Mouse (Mus musculus): ENCODE data around the gene Tmtc1. TPM values are rescaled to one million over a fixed set of nuclear protein-coding genes. Genes with fewer than 3 reads are reported as not detected.

Tmtc1 gene
- polyA plus RNA-seq, 1 experiment from 2014 or later, result 1.7 TPM

DNA sequence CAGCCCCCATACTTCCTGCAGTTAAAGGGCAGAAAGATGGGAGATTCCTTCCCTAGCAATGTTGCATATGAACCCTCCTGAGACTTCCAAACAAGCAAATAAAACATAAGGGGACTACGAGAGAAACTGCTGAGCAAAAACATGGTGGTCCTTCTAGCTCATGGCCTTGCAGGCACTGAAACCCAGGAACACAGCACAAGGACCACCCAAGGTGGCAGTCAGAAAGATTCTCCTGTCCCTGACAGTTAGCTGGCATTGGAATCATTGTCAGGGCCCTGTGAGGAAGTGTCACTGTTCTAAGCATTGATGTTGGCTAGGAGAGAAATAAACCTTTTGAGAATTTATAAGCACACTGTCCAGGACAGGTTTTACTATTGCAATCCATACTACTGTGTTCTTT is 56.2 kb downstream of the Tmtc1 start:
- H3K27me3 ChIP-seq, result no peaks in the 10 kb centered on the region
- H3K9ac ChIP-seq, result no peak overlapping the region
- ATAC-seq (ENCODE audit: low FRiP score), result no peak
- H3K36me3 ChIP-seq (replicated peaks), result no peaks in the 10 kb centered on the region
- H3K27ac ChIP-seq, result no peak overlapping the region
- no peak overlapping the region for H3K4me2 ChIP-seq
- no peaks in the 10 kb centered on the region for H3K9me3 ChIP-seq
- 82% methylated on average over 1 of the region's 1 CpGs for WGBS
- peaks cover 20% of the 10 kb centered on the region for H3K4me1 ChIP-seq
- no peak overlapping the region for H3K4me3 ChIP-seq (replicated peaks)

GRCm38 (mm10) chr6:148384111-148384895 is 59.9 kb downstream of the Tmtc1 start:
- WGBS, result 80% methylated on average over 6 of the region's 6 CpGs

DNA sequence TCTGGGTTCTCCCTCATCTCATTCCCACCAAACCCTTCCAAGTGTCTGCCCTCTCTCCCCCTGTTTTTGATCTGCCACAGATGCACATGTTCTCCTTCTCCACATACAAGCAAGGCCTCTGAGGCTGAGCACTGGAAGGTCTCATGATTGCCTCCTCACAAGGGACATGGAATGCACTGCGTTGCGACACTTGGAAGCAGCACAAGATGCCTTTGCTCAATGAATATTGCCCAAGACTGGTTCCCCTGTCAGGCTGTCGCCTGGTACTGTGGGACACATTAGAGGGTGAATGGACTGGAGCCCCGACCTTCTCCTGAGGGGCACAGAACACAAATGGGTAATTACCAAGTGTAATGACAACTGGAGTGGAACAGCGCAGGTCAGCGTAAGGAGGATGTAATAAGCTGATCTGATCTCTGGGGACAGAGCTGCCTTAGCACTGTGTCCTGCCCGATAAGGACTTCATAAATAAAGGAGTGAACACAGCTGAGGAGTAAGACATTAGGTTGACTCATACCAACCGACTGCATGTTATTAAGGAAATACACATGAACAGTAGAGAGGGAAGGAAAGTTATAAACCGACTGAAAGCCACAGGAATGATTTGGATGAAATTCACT is 62.9 kb downstream of the Tmtc1 start:
- Histone ChIP-seq H3K4me3 (replicated peaks) (no peak overlapping the region), H3K9me3 (no peaks in the 10 kb centered on the region), H3K4me1 (no peaks in the 10 kb centered on the region; the same call in 1 of the 2 replicates), H3K27ac (no peak overlapping the region), H3K9ac (no peak overlapping the region), H3K27me3 (no peaks in the 10 kb centered on the region), H3K4me2 (no peak overlapping the region), H3K36me3 (replicated peaks) (no peaks in the 10 kb centered on the region)
- 85% methylated on average over 9 of the region's 9 CpGs for WGBS
- no peak for ATAC-seq (ENCODE audit: low FRiP score)

More at GRCm38 (mm10) chr6:148384111-148384895, 59.9 kb downstream of the Tmtc1 start:
- Histone ChIP-seq H3K9me3 (no peaks in the 10 kb centered on the region), H3K27me3 (no peaks in the 10 kb centered on the region), H3K36me3 (replicated peaks) (no peaks in the 10 kb centered on the region), H3K4me3 (replicated peaks) (no peak overlapping the region), H3K4me1 (no peaks in the 10 kb centered on the region; the same call in 1 of the 2 replicates), H3K27ac (no peak overlapping the region), H3K4me2 (no peak overlapping the region), H3K9ac (no peak overlapping the region)
- no peak for ATAC-seq (ENCODE audit: low FRiP score)

GRCm38 (mm10) chr6:148375618-148376209 is 68.5 kb downstream of the Tmtc1 start:
- H3K27ac ChIP-seq, result no peak overlapping the region
- H3K4me3 ChIP-seq (replicated peaks), result no peak overlapping the region
- H3K4me2 ChIP-seq, result no peak overlapping the region
- no peaks in the 10 kb centered on the region for H3K4me1 ChIP-seq
- no peaks in the 10 kb centered on the region for H3K36me3 ChIP-seq (replicated peaks)
- H3K9ac ChIP-seq, result no peak overlapping the region
- ATAC-seq (ENCODE audit: low FRiP score), result no peak
- no peaks in the 10 kb centered on the region for H3K27me3 ChIP-seq
- no peaks in the 10 kb centered on the region for H3K9me3 ChIP-seq
- 39% methylated on average over 3 of the region's 3 CpGs for WGBS

DNA sequence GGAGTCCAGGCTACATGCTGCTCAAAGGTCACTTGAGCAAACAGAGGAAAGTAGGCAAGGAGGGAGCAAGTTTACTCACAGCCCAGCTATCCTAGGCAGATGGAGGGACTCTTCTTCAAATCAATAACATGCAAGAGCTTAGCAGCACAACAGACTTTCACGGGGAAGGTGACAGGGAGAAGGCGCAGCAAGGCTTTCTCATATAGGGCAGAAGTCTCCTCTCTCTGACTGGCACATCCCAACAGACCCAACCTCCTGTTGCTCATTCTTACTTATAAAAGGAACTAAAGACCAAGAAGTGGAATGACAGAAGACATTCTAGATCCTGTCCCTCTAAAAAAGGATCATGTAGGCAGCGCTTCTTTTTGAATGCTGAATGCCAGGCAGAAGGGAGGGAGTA is 69.2 kb downstream of the Tmtc1 start:
- H3K9ac ChIP-seq, result no peak overlapping the region
- no peaks in the 10 kb centered on the region for H3K9me3 ChIP-seq
- H3K27me3 ChIP-seq, result no peaks in the 10 kb centered on the region
- ATAC-seq (ENCODE audit: low FRiP score), result no peak
- 80% methylated on average over 3 of the region's 3 CpGs for WGBS
- no peaks in the 10 kb centered on the region for H3K36me3 ChIP-seq (replicated peaks)
- no peak overlapping the region for H3K4me3 ChIP-seq (replicated peaks)
- no peak overlapping the region for H3K4me2 ChIP-seq
- no peaks in the 10 kb centered on the region for H3K4me1 ChIP-seq
- no peak overlapping the region for H3K27ac ChIP-seq

- H3K4me3 ChIP-seq (replicated peaks), result no peak overlapping the region
- H3K36me3 ChIP-seq (replicated peaks), result no peaks in the 10 kb centered on the region
- ATAC-seq (ENCODE audit: low FRiP score), result no peak
- no peak overlapping the region for H3K4me2 ChIP-seq
- H3K9ac ChIP-seq, result no peak overlapping the region
- H3K4me1 ChIP-seq, result no peaks in the 10 kb centered on the region
- 83% methylated on average over 2 of the region's 2 CpGs for WGBS
- H3K9me3 ChIP-seq, result no peaks in the 10 kb centered on the region
- no peaks in the 10 kb centered on the region for H3K27me3 ChIP-seq
- no peak overlapping the region for H3K27ac ChIP-seq
These were observed 70.7 kb downstream of the Tmtc1 start for GRCm38 (mm10) chr6:148373444-148373843.

- Histone ChIP-seq H3K9ac (no peak overlapping the region), H3K27me3 (no peaks in the 10 kb centered on the region), H3K4me2 (no peak overlapping the region), H3K36me3 (replicated peaks) (no peaks in the 10 kb centered on the region), H3K27ac (no peak overlapping the region), H3K9me3 (no peaks in the 10 kb centered on the region), H3K4me3 (replicated peaks) (no peak overlapping the region), H3K4me1 (peaks cover 6% of the 10 kb centered on the region; the same call in 1 of the 2 replicates)
- no peak for ATAC-seq (ENCODE audit: low FRiP score)
These were observed 73.0 kb downstream of the Tmtc1 start for GRCm38 (mm10) chr6:148371223-148371622.

- H3K27ac ChIP-seq, result no peak overlapping the region
These were observed 77.1 kb downstream of the Tmtc1 start for GRCm38 (mm10) chr6:148367094-148367539.

GRCm38 (mm10) chr6:148366629-148367028 is 77.6 kb downstream of the Tmtc1 start:
- no peak overlapping the region for H3K4me2 ChIP-seq
- no peak overlapping the region for H3K27ac ChIP-seq
- no peak overlapping the region for H3K9ac ChIP-seq
- H3K4me3 ChIP-seq (replicated peaks), result no peak overlapping the region
- H3K9me3 ChIP-seq, result no peaks in the 10 kb centered on the region
- H3K36me3 ChIP-seq (replicated peaks), result no peaks in the 10 kb centered on the region
- no peaks in the 10 kb centered on the region for H3K27me3 ChIP-seq
- peaks cover 6% of the 10 kb centered on the region; the same call in 1 of the 2 replicates for H3K4me1 ChIP-seq
- ATAC-seq (ENCODE audit: low FRiP score), result no peak
- 97% methylated on average over 1 of the region's 1 CpGs for WGBS

More at GRCm38 (mm10) chr6:148367094-148367539, 77.1 kb downstream of the Tmtc1 start:
- 20% methylated on average over 4 of the region's 4 CpGs for WGBS
- H3K4me1 ChIP-seq, result peaks cover 6% of the 10 kb centered on the region; the same call in 1 of the 2 replicates
- H3K27me3 ChIP-seq, result no peaks in the 10 kb centered on the region
- no peaks in the 10 kb centered on the region for H3K36me3 ChIP-seq (replicated peaks)
- no peak overlapping the region for H3K4me2 ChIP-seq
- H3K4me3 ChIP-seq (replicated peaks), result no peak overlapping the region
- no peak for ATAC-seq (ENCODE audit: low FRiP score)
- no peaks in the 10 kb centered on the region for H3K9me3 ChIP-seq
- no peak overlapping the region for H3K9ac ChIP-seq

DNA sequence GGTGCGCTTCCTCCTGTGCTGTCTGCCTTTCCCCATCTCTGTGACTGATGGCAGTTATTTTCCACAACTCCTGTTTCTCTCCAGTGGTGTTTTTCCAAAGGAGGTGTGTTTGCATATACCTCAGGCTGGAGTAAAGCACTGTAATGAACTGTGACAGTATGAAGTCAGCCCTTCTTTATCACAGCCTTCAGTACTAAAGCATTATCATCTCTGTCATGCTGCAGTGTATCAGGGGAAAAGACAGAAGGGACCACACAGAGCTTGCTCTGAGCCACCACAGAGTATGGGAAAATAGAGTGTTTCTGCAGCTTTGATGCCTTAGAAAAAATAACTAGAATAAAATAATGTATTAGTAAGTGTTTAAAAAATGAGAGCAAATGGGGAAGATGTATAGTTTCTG is 81.0 kb downstream of the Tmtc1 start:
- Histone ChIP-seq H3K4me2 (no peak overlapping the region), H3K27me3 (no peaks in the 10 kb centered on the region), H3K9ac (no peak overlapping the region), H3K36me3 (replicated peaks) (no peaks in the 10 kb centered on the region), H3K9me3 (no peaks in the 10 kb centered on the region), H3K4me1 (peaks cover 13% of the 10 kb centered on the region), H3K27ac (no peak overlapping the region), H3K4me3 (replicated peaks) (no peak overlapping the region)
- 82% methylated on average over 1 of the region's 1 CpGs for WGBS
- no peak for ATAC-seq (ENCODE audit: low FRiP score)

DNA sequence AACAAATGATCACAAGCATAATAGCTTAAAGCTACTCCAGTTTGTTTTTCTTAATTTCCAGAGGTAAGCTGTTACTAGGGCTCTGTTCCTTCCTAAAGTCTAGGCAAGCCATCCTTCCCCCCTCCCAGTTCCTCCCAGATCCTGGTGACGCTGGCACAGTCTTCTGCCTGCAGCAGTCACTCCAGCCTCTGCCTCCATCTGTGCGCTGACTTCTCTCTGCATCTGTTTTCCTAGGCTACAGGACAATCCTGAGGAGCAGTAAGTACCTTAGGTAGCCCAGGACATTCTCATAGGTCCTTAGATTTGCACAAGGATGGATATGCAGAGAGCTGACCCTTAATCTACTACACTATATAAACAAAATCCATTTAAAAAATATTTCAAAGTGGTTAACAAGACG is 81.7 kb downstream of the Tmtc1 start:
- Histone ChIP-seq H3K4me2 (no peak overlapping the region), H3K9ac (no peak overlapping the region), H3K36me3 (replicated peaks) (no peaks in the 10 kb centered on the region), H3K4me3 (replicated peaks) (no peak overlapping the region), H3K4me1 (peaks cover 13% of the 10 kb centered on the region), H3K27me3 (no peaks in the 10 kb centered on the region), H3K27ac (no peak overlapping the region), H3K9me3 (no peaks in the 10 kb centered on the region)
- WGBS, result 59% methylated on average over 3 of the region's 3 CpGs
- no peak for ATAC-seq (ENCODE audit: low FRiP score)

- peaks cover 8% of the 10 kb centered on the region for H3K4me1 ChIP-seq
- ATAC-seq (ENCODE audit: low FRiP score), result no peak
- H3K9me3 ChIP-seq, result 0 out of 2 replicates have a peak, but pooled peaks cover 7% of the 10 kb centered on the region
- peak overlapping the region; percentile 66; the same call in 1 of the 2 replicates for H3K27ac ChIP-seq
- H3K27me3 ChIP-seq, result no peaks in the 10 kb centered on the region
- H3K36me3 ChIP-seq (replicated peaks), result peaks cover 9% of the 10 kb centered on the region
- WGBS, result 57% methylated on average over 7 of the region's 7 CpGs
- H3K9ac ChIP-seq, result no peak overlapping the region
- H3K4me3 ChIP-seq (replicated peaks), result no peak overlapping the region
- peak overlapping the region; percentile 39; the same call in 1 of the 2 replicates for H3K4me2 ChIP-seq
These were observed 84.8 kb downstream of the Tmtc1 start for GRCm38 (mm10) chr6:148359348-148359905.
